Mouse (Mus musculus): Measurements from ENCODE around the gene Pakap. TPM values are rescaled to one million over a fixed set of nuclear protein-coding genes. Genes with fewer than 3 reads are reported as not detected.

Pakap gene
- polyA plus RNA-seq, 1 experiment from 2014 or later, result 1.4 TPM

GRCm38 (mm10) chr4:57722296-57722695 lies 154.3 kb downstream of the Pakap start:
- Histone ChIP-seq H3K27me3 (no peaks in the 10 kb centered on the region), H3K4me1 (replicated peaks) (no peaks in the 10 kb centered on the region), H3K36me3 (replicated peaks) (no peaks in the 10 kb centered on the region), H3K4me3 (replicated peaks) (no peak overlapping the region), H3K4me2 (no peak overlapping the region), H3K27ac (replicated peaks) (no peak overlapping the region), H3K9me3 (replicated peaks) (no peaks in the 10 kb centered on the region), H3K9ac (no peak overlapping the region)
- WGBS (ENCODE audit: insufficient replicate concordance), result 73% methylated on average over 4 of the region's 4 CpGs
- no peak for ATAC-seq (ENCODE audit: insufficient read depth)

GRCm38 (mm10) chr4:57723659-57724058 lies 155.7 kb downstream of the Pakap start:
- WGBS (ENCODE audit: insufficient replicate concordance), result 52% methylated on average over 2 of the region's 2 CpGs
- H3K4me1 ChIP-seq (replicated peaks), result no peaks in the 10 kb centered on the region
- no peak overlapping the region for H3K9ac ChIP-seq
- no peaks in the 10 kb centered on the region for H3K9me3 ChIP-seq (replicated peaks)
- H3K36me3 ChIP-seq (replicated peaks), result no peaks in the 10 kb centered on the region
- no peak overlapping the region for H3K4me2 ChIP-seq
- no peak overlapping the region for H3K4me3 ChIP-seq (replicated peaks)
- no peak overlapping the region for H3K27ac ChIP-seq (replicated peaks)
- no peaks in the 10 kb centered on the region for H3K27me3 ChIP-seq
- no peak for ATAC-seq (ENCODE audit: insufficient read depth)

- no peaks in the 10 kb centered on the region for H3K9me3 ChIP-seq (replicated peaks)
- ATAC-seq (ENCODE audit: insufficient read depth), result no peak
- H3K4me3 ChIP-seq (replicated peaks), result no peak overlapping the region
- no peaks in the 10 kb centered on the region for H3K4me1 ChIP-seq (replicated peaks)
- 44% methylated on average over 1 of the region's 1 CpGs for WGBS (ENCODE audit: insufficient replicate concordance)
- no peaks in the 10 kb centered on the region for H3K36me3 ChIP-seq (replicated peaks)
- no peak overlapping the region for H3K4me2 ChIP-seq
- no peaks in the 10 kb centered on the region for H3K27me3 ChIP-seq
- H3K9ac ChIP-seq, result no peak overlapping the region
- no peak overlapping the region for H3K27ac ChIP-seq (replicated peaks)
Observed at GRCm38 (mm10) chr4:57725569-57725968, 157.6 kb downstream of the Pakap start.

- Histone ChIP-seq H3K9me3 (replicated peaks) (no peaks in the 10 kb centered on the region), H3K4me3 (replicated peaks) (no peak overlapping the region), H3K36me3 (replicated peaks) (no peaks in the 10 kb centered on the region), H3K4me2 (no peak overlapping the region), H3K27ac (replicated peaks) (no peak overlapping the region), H3K4me1 (replicated peaks) (no peaks in the 10 kb centered on the region), H3K27me3 (no peaks in the 10 kb centered on the region), H3K9ac (no peak overlapping the region)
- 60% methylated on average over 4 of the region's 4 CpGs for WGBS (ENCODE audit: insufficient replicate concordance)
- no peak for ATAC-seq (ENCODE audit: insufficient read depth)
Observed at GRCm38 (mm10) chr4:57728611-57729183, 160.7 kb downstream of the Pakap start.

- Histone ChIP-seq H3K9ac (no peak overlapping the region), H3K27ac (replicated peaks) (no peak overlapping the region), H3K4me2 (no peak overlapping the region), H3K4me1 (replicated peaks) (no peaks in the 10 kb centered on the region), H3K36me3 (replicated peaks) (no peaks in the 10 kb centered on the region), H3K9me3 (replicated peaks) (no peaks in the 10 kb centered on the region), H3K27me3 (no peaks in the 10 kb centered on the region), H3K4me3 (replicated peaks) (no peak overlapping the region)
- WGBS (ENCODE audit: insufficient replicate concordance), result 74% methylated on average over 6 of the region's 6 CpGs
- no peak for ATAC-seq (ENCODE audit: insufficient read depth)
Observed at GRCm38 (mm10) chr4:57730047-57730446, 162.1 kb downstream of the Pakap start.

- Histone ChIP-seq H3K9ac (no peak overlapping the region), H3K4me3 (replicated peaks) (no peak overlapping the region), H3K27me3 (no peaks in the 10 kb centered on the region), H3K4me2 (no peak overlapping the region), H3K36me3 (replicated peaks) (no peaks in the 10 kb centered on the region), H3K9me3 (replicated peaks) (no peaks in the 10 kb centered on the region), H3K27ac (replicated peaks) (no peak overlapping the region), H3K4me1 (replicated peaks) (no peaks in the 10 kb centered on the region)
- 53% methylated on average over 11 of the region's 11 CpGs for WGBS (ENCODE audit: insufficient replicate concordance)
- ATAC-seq (ENCODE audit: insufficient read depth), result no peak
Observed at GRCm38 (mm10) chr4:57730801-57731598, 163.0 kb downstream of the Pakap start.

- Histone ChIP-seq H3K9me3 (replicated peaks) (no peaks in the 10 kb centered on the region), H3K36me3 (replicated peaks) (no peaks in the 10 kb centered on the region), H3K27me3 (no peaks in the 10 kb centered on the region), H3K4me3 (replicated peaks) (no peak overlapping the region), H3K9ac (no peak overlapping the region), H3K4me2 (no peak overlapping the region), H3K4me1 (replicated peaks) (no peaks in the 10 kb centered on the region), H3K27ac (replicated peaks) (no peak overlapping the region)
- 62% methylated on average over 5 of the region's 5 CpGs for WGBS (ENCODE audit: insufficient replicate concordance)
- ATAC-seq (ENCODE audit: insufficient read depth), result no peak
Observed at GRCm38 (mm10) chr4:57732351-57732750, 164.4 kb downstream of the Pakap start.

GRCm38 (mm10) chr4:57733445-57733844 lies 165.5 kb downstream of the Pakap start:
- Histone ChIP-seq H3K27me3 (no peaks in the 10 kb centered on the region), H3K36me3 (replicated peaks) (no peaks in the 10 kb centered on the region), H3K27ac (replicated peaks) (no peak overlapping the region), H3K4me3 (replicated peaks) (no peak overlapping the region), H3K9ac (no peak overlapping the region), H3K4me1 (replicated peaks) (no peaks in the 10 kb centered on the region), H3K4me2 (no peak overlapping the region), H3K9me3 (replicated peaks) (no peaks in the 10 kb centered on the region)
- WGBS (ENCODE audit: insufficient replicate concordance), result 44% methylated on average over 3 of the region's 3 CpGs
- ATAC-seq (ENCODE audit: insufficient read depth), result no peak

GRCm38 (mm10) chr4:57735426-57735825 lies 167.4 kb downstream of the Pakap start:
- no peak overlapping the region for H3K4me3 ChIP-seq (replicated peaks)
- WGBS (ENCODE audit: insufficient replicate concordance), result 70% methylated on average over 5 of the region's 5 CpGs

GRCm38 (mm10) chr4:57738856-57739552 lies 171.0 kb downstream of the Pakap start:
- no peak for ATAC-seq (ENCODE audit: insufficient read depth)
- 53% methylated on average over 8 of the region's 8 CpGs for WGBS (ENCODE audit: insufficient replicate concordance)

More at GRCm38 (mm10) chr4:57735426-57735825, 167.4 kb downstream of the Pakap start:
- Histone ChIP-seq H3K27me3 (no peaks in the 10 kb centered on the region), H3K4me1 (replicated peaks) (no peaks in the 10 kb centered on the region), H3K36me3 (replicated peaks) (no peaks in the 10 kb centered on the region), H3K27ac (replicated peaks) (no peak overlapping the region), H3K4me2 (no peak overlapping the region), H3K9ac (no peak overlapping the region), H3K9me3 (replicated peaks) (no peaks in the 10 kb centered on the region)
- ATAC-seq (ENCODE audit: insufficient read depth), result no peak

GRCm38 (mm10) chr4:57743325-57743929 lies 175.4 kb downstream of the Pakap start:
- no peak for ATAC-seq (ENCODE audit: insufficient read depth)
- Histone ChIP-seq H3K36me3 (replicated peaks) (no peaks in the 10 kb centered on the region), H3K27ac (replicated peaks) (no peak overlapping the region), H3K4me2 (no peak overlapping the region), H3K4me3 (replicated peaks) (no peak overlapping the region), H3K4me1 (replicated peaks) (no peaks in the 10 kb centered on the region), H3K9ac (no peak overlapping the region), H3K27me3 (no peaks in the 10 kb centered on the region), H3K9me3 (replicated peaks) (no peaks in the 10 kb centered on the region)
- 50% methylated on average over 11 of the region's 11 CpGs for WGBS (ENCODE audit: insufficient replicate concordance)

More at GRCm38 (mm10) chr4:57738856-57739552, 171.0 kb downstream of the Pakap start:
- Histone ChIP-seq H3K4me2 (no peak overlapping the region), H3K4me3 (replicated peaks) (no peak overlapping the region), H3K27me3 (no peaks in the 10 kb centered on the region), H3K36me3 (replicated peaks) (no peaks in the 10 kb centered on the region), H3K4me1 (replicated peaks) (no peaks in the 10 kb centered on the region), H3K27ac (replicated peaks) (no peak overlapping the region), H3K9me3 (replicated peaks) (no peaks in the 10 kb centered on the region), H3K9ac (no peak overlapping the region)

Measured in liver, embryonic 15.5 days (tissue).